Mouse (Mus musculus) subcutaneous adipose tissue, adult 2 months (tissue): ENCODE measurements around the gene D6Wsu163e. TPM values are rescaled to one million over a fixed set of nuclear protein-coding genes. Genes with fewer than 3 reads are reported as not detected.

ENCODE experiments used
- polyA plus RNA-seq: library from polyadenylated mRNA; depleted of rRNA; stranded (reverse); fragments of >200 nt; gene quantifications from 2 replicates; pipeline ENCODE4 v1.2.3, GENCODE M21; 2012; ENCODE audit warnings: low replicate concordance; rRNA removed

Gene D6Wsu163e
- polyA plus RNA-seq, result 6.7 and 7.6 TPM in 2 replicates

GRCm38 (mm10) chr6:126939487-126940171 is at the start of gene D6Wsu163e, which contains the start of gene Rad51ap1:
Gene D6Wsu163e, plus strand, starts transcription at chr6:126939962.
Gene Rad51ap1, minus strand, starts transcription at chr6:126939587.

GRCm38 (mm10) chr6:126921111-126921881 is 18.5 kb upstream of the D6Wsu163e start, which contains the start of gene Dyrk4:
Gene Dyrk4, minus strand, starts transcription at chr6:126921839.

GRCm38 (mm10) chr6:127014906-127015770 is 75.4 kb downstream of the D6Wsu163e start, which contains the start of gene Fgf6:
Gene Fgf6, plus strand, starts transcription at chr6:127015586.

Other genes starting within 250 kb of the D6Wsu163e start
- gene Kcna6, start 199.3 kb upstream of the D6Wsu163e start, polyA plus RNA-seq, result 0.66 and 1.2 TPM in 2 replicates
- gene Ndufa9, start 90.8 kb upstream of the D6Wsu163e start, polyA plus RNA-seq, result 121 and 165 TPM in 2 replicates
- gene Akap3, start 86.9 kb upstream of the D6Wsu163e start, polyA plus RNA-seq, result 0.04 TPM in 1 of 2 replicates, not detected in the other
- gene Dyrk4, start 18.1 kb upstream of the D6Wsu163e start, polyA plus RNA-seq, result not detected in 2 replicates
- 2.4 and 4.9 TPM in 2 replicates for gene Rad51ap1, start 375 bp upstream of the D6Wsu163e start, polyA plus RNA-seq
- not detected in 2 replicates for gene Fgf6, start 75.6 kb downstream of the D6Wsu163e start, polyA plus RNA-seq
- not detected in 2 replicates for gene Fgf23, start 132.9 kb downstream of the D6Wsu163e start, polyA plus RNA-seq
- 3.9 and 5.5 TPM in 2 replicates for gene Tigar, start 169.6 kb downstream of the D6Wsu163e start, polyA plus RNA-seq
- 86.1 and 184 TPM in 2 replicates for gene Ccnd2, start 212.2 kb downstream of the D6Wsu163e start, polyA plus RNA-seq